Mouse (Mus musculus): Measurements from ENCODE around the gene Inip.

- TF ChIP-seq CTCF (IDR thresholded peaks at IDR 0.05; ENCODE audit: borderline replicate concordance, insufficient read depth, low read length) (no peak), POLR2A (IDR thresholded peaks at IDR 0.05; ENCODE audit: low read depth, low read length) (no peak)
Observed at GRCm38 (mm10) chr4:59765385-59766005, 35.9 kb downstream of the Inip start.

Data from embryonic fibroblast, embryonic 13.5 days (primary cell).